Mouse (Mus musculus) mouse trophoblast stem cell (cell line): ENCODE data around the gene Klk7.

Experiments
- in situ Hi-C, 2 experiments: fragments of 300-500 bp; cut with MseI, MboI; formaldehyde crosslinking; loops; 2 replicates in 1 of 2; 3 replicates in 1 of 2; pipeline ENCODE4 v1.15.1; 2025

The Klk7 gene

DNA sequence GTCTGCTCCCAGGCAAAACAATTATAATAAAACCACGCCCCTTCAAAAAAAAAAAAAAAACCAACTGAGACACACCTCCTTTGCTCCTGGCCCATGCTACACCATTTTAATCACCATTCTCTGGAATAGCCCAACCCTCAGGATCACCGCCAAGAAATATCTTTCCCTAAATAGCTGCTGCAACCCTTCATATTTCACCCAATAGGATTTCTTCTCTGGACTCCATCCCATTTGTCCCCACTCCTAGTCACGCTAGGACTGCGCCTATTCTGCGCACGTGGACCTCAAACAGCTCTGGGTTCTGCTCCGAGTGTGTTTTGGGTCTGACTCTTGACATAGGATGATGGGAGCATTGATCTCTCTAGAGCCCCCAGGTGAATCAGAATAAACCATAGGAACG, 14.7 kb upstream of the Klk7 start:
- in situ Hi-C loops: no loop called here

DNA sequence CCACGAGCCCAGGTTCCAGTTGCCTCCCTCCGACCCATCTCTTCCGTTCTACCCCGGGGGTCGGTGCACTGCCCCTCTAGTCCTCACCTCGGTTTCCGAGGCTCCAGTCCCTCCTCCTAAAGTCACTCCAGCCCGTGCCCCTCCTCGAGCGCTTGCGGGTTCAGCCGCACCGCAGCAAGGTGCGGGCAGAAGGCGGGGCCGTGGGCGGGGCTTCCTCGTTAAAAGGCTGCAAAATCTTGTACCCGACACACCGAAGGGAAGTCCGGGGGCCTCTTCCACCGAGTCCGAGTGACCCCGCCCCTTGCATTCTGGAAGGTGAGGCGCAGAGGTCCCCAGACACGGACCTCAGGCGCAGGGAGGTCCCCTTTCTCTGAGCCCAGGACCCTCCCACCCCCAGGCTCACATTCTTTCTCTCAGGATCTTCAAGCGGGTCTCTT, 13.7 kb upstream of the Klk7 start, which contains the start of gene Klk8:
Klk8 (plus strand) TSS at position 245 of the 437 bp plus-strand sequence.
- in situ Hi-C loops: no loop called here

DNA sequence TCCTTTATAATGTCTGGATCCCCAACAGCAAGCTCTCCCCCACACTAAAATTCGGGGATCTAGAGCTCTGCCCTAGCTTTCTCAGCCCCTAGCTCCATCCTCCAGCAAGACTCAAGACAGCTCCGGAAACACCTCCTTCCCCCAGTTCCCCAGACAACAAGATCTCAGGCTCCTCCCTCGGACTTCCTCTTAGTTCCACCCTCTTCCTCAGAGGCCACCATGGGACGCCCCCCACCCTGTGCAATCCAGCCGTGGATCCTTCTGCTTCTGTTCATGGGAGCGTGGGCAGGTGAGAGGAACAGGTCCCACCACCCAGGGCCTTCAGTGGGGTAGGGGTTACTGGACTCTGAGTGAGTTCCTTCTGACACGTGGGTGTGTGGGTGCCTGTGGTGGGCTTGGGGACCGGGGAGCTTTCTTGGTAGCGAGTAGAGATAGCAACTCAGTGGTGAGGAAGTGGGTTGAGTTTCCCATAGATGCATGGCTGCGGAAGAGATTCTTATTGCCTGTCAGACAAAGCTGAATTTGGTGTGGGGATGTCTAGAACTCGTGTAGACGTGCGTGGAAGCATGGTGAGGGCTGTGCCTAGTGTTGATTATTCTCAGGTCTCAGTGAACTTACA, 13.1 kb upstream of the Klk7 start:
- in situ Hi-C loops: no loop called here

DNA sequence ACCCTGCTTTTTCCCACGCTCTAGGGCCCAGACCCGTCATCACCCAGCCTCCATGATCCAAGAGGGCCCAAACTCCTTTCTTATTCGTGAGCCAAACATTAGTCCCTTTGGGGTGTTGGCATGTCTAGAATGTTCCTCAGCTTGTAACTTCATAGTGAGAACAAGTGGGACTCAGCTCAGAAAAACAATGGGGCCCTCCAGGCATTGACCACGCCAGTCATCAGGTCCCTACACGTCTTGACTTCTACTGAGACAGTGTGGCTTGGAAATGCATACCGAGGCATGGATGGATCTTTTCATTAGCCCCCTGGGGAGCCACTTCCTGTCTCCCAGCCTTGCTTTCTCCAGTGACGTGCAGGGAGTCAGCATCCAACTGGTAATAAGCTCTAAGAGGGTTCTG, 11.2 kb upstream of the Klk7 start:
- in situ Hi-C loops: no loop called here

DNA sequence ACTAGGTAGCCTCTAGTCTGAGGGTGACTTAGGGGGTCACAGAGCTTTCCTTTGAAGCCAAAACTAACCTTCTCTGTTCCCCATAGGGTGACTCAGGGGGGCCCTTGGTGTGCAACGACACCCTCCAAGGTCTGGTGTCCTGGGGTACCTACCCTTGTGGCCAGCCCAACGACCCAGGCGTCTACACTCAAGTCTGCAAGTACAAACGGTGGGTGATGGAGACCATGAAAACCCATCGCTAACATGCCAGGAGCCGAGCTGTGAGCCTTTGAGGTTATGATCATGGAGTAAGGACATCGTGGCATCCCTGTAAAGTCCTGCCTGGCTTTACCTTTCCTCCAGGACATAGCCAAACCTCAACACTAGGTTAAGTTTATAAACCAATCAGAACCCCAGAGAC, 4.1 kb downstream of the Klk7 start:
- in situ Hi-C loops: no loop called here

DNA sequence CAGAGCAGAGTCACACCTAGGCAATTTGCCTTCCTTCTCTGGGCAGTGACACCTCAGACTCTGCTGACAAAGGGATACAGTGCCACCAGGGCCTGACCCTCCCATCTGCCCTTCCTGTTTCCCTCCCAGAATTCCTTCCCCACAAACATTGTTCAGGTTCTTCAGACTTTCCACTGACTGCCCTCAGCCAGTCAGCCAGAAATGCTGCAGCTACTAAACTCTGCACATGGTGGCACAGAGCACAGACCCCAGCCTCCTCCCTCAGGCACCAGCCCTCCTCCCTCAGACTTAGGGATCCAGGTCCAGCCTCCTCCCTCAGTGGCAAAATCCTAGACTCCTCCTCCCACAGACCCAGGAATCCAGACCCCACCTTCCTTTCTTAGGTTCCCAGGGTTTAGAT, 5.7 kb downstream of the Klk7 start:
- in situ Hi-C loops: no loop called here

DNA sequence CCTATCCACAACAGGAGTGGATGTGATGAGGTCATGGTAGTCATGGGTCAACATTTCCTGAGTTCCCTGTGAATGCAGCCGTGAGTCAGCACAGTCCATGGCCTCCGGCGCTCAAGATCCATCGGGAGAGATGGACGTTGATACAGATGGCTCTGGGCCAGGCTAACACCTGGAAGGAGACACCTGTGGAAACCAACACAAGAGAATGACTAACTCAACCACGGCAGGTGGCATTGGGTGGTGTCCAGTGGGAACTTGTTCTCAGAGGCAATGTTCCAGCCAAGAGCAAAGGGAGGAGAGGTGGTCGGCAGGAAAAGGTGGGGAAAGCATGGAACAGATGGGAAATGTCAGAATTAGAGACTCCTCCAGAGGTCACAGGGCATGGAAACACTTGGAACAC, 10.5 kb downstream of the Klk7 start:
- in situ Hi-C loops: no loop called here

DNA sequence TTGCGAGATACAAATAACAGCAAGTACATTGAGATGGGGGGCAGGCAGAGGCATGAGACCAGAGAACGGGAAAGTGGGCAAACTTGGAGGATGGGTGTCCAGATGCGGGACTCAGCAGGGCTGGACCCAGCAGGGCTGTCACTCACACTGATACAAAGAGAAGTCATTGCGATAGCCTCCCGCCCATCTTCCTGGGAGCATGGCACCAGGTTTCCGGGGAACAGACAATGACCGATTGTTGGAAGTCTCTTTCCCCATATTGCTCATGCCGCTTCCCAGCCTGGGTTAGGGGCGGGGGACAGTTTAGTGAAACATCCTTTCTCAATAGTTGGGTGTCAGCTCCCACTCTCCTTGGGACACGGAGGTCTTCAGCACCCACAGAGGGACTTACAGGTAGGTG, 13.1 kb downstream of the Klk7 start, which contains the start of gene Klk6:
Klk6 (plus strand) TSS at position 301 of the 400 bp plus-strand sequence.
- in situ Hi-C loops: no loop called here

DNA sequence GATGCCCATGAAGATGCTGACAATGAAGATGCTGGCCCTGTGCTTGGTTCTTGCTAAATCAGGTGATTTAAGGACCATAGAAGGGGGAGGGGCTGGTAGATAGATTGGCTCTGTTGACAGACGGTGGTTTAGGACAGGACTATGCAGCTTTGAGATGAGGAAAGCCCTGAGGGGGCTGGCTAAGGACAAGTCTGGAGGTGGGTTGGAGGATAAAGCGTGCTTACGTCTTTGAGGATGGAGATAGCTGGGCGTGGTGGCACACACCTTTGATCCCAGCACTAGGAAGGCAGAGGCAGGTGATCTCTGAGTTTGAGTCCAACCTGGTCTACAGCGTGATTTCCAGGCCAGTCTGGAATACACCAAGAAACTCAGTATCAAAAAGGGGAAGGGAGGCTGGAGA, 15.0 kb downstream of the Klk7 start:
- in situ Hi-C loops: no loop called here

DNA sequence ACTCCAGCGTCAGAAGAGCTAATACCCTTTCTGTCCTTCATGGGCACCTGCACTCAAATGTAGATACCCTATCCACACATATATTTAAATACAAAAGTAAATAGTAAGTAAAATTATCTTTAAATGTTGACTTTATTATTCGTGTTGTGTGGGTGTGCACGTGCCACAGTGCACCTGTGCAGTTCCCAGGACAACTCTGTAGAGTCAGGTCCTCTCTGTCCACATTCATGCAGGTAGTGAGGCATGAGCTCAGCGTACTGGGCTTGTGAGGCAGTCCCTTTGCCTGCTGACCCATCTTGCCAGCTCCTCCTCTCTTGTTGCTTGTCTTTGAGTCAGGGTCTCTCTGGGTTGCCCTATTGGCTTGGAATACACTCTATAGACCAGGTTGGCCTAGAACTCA, 16.6 kb downstream of the Klk7 start:
- in situ Hi-C loops: no loop called here

DNA sequence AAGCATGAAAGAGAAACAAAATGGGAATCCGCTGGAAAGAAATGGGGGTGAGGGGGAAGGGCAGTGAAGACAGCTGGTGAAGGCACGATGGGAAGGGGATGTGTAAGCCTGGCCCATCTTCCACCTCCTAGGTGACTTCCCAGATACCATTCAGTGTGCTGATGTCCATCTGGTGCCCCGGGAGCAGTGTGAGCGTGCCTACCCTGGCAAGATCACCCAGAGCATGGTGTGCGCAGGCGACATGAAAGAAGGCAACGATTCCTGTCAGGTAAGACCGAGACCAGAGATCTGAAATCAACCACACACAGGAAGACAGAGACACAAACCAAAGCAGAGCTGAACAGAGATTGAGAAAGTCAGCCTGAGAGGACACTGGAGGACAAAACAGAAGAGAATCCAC, 17.9 kb downstream of the Klk7 start:
- in situ Hi-C loops: no loop called here

DNA sequence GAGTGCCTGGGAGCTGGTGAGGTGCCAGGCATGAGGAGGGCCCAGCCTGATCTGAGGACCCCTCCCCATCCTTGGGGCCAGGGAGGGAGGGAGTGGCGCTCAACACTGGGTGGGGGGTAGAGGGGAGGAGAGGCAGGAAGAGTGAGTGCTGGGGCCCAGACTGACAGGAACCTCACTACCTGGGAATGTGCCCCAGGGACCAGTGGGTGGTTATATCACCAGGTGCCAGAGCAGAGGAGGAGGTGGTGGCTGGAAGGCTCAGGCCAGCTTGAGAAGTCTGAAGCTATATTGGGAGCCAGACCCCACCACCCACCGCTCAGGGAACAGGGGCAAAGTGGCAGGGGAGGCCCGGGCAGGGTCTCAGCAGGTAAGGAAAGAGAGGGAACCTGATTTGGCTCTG, 30.6 kb downstream of the Klk7 start, which contains the start of gene Klk5:
Klk5 (plus strand) TSS at position 271 of the 400 bp plus-strand sequence.
- in situ Hi-C loops: no loop called here

DNA sequence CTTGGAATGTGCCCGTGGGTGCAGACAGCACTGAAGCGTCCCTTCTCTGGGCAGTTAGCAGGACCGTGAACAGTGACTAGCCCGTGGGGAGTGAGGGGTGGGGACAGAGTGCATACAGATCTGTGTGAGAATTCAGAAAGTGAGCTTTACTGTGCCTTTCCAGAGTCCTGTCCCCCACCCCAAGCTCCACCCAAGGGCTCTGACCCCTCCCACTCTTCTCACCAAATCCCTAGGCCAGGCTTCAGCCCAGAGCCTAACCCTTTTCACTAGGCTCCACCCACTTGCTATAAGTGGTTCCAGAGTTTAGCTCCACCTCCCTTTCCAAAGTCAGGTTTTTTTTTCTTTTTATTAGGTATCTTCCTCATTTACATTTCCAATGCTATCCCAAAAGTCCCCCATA, 32.7 kb downstream of the Klk7 start:
- in situ Hi-C loops: no loop called here

DNA sequence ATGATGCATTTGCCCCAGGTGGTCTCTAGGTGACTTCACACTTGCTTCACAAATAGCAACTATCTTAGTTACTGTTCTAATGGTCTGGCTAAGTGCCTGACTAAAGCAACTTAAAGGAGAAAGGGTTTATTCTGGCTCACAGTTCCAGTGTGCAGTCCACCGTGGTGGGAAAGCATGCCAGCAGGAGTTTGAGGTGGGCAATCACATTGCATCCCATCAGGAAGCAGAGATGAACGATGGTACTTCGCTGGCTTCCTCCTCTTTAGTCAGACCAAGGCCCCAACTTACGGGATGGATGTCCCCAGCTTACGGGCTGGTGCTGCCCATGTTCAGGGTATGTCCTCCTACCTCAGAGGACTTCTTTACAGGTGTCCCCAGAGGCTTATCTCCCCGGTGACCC, 40.5 kb downstream of the Klk7 start:
- in situ Hi-C loops: no loop called here

DNA sequence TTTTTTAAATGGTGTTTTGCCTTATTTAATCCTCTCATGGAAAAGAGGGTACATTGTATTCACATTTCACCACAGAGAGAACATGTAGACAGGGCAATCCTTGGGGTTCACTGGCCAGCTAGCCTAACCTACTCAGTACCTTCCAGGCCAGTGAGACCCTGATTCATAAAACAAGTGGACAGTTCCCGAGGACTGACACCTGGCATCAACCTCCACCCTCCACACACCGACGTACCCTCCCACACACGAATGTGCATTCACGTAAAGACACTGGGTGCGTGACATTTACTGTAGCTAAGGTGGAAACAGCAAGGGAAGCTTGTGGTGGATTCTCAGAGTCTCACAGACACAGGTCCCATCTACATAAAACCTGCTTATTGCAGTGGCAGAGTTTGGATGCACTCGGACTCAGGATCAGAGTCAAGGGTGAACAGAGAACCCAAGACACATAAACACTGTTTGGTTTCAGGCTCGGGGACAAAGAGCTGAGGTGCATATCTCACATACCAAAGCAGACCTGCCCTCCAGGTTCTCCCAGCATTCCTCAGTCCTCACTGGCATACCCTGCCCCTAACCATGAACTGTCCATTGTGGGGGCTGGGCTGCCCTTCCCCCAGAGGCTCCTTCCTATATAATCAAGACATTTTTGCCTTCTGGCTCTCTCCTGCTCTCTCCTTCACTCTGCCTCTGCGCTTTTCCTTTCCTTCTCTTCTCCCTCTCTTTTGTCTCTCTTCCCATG, 43.7 kb downstream of the Klk7 start:
- in situ Hi-C loops: no loop called here

DNA sequence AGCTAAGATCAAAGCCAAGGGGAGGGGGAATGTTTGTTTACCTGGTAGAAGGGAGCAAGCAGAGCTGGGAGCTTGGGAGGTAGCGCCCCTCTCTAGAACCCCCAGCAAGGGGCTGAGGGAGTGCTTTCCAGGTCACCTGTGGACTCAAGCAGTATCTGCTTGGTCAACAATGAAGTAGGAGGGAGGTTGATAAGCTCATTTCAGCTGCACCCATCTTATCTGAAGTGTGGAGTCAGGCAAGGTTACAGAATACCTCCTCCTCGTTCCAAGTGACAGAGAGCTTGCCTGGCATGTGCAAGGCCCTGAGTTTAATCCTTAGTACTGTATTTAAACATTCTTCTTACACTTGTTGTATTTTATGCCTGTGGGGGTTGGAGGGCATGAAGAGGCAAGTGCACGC, 44.6 kb downstream of the Klk7 start:
- in situ Hi-C loops: no loop called here

DNA sequence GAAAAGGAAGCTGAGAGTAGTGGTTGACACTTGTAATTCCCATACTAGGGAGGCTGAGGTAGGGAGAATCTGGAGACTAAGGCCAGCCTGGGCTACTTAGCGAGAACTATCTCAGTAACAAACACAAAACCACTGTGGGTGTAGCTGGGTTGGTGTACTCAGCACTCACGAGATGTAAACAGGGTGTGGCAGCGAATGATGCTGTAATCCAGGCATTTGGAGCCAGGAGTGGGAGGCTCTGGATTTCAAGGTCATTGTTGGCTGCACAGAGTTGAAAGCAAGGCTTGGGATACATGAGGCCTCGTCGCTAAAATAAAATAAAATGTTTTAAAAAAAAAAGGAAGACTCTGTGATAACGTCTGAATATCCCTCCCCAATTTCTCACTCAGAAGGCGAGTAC, 45.2 kb downstream of the Klk7 start:
- in situ Hi-C loops: no loop called here

DNA sequence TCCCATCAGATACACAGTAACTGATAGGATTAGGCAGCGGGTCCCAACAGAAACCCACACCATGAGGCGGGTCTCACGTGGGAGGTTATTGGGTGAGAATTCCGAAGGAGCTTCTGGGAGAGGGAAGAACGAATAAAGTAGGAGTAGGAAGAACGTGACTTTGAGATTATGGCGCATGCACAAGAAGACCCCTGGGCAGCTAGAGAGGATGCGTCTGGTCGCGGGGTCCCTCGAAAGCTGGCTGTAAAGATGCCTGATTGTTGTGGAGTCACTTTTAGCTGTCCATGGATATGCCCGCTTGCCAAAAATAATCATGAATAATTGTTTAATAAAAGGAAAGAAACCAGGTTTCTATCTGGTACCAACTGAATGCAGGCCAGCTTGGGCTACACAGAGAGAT, 46.4 kb downstream of the Klk7 start:
- in situ Hi-C loops: no loop called here

DNA sequence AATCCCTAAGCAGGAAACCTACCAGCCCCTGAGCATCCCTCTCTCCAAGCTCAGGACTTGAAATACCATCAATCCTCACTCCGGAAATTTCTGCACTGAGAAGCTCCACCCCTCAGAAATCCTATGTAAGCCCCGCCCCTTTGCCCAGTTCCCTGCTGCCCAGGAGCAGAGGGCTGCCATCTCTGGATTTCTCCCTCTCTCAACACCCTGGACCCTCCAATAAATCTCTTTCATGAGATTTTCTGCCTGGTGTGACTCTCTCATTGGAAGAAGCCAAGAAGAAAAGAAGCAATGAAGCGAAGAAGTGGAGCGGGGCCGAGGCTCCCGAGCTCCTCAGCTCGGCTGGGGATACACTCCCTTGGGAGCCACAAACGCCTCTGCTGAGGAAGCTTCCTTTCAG, 49.3 kb downstream of the Klk7 start:
- in situ Hi-C loops: no loop called here
